Mouse (Mus musculus) myocyte (in vitro differentiated cells): Measurements from ENCODE around the gene Prkg1.

ENCODE experiments used
- CEBPB ChIP-seq: IDR thresholded peaks from 2 replicates; pipeline ENCODE4 v1.6.1; 2011; ENCODE audit warnings: mild to moderate bottlenecking, moderate library complexity; ENCODE audit not compliant: poor library complexity, insufficient read depth, severe bottlenecking
- E2F4 ChIP-seq: IDR thresholded peaks from one replicate; pipeline ENCODE4 v1.6.1; 2011; ENCODE audit warnings: mild to moderate bottlenecking, control low read depth, moderate library complexity; ENCODE audit not compliant: insufficient read depth
- MAX ChIP-seq: IDR thresholded peaks from one replicate; pipeline ENCODE4 v1.6.1; 2011; ENCODE audit warnings: low read depth, mild to moderate bottlenecking, control low read depth
- MYOD1 ChIP-seq, 3 experiments: IDR thresholded peaks; one replicate each; pipeline ENCODE4 v1.6.1; 2011; ENCODE audit warnings: control low read depth in 2 of 3, low read depth in 2 of 3, mild to moderate bottlenecking in 2 of 3, moderate library complexity in 1 of 3; ENCODE audit not compliant: insufficient read length in 2 of 3, control insufficient read depth in 1 of 3
- MYOG ChIP-seq, 3 experiments: IDR thresholded peaks; one replicate each; pipeline ENCODE4 v1.6.1; 2011; ENCODE audit warnings: control low read depth in 2 of 3, low read depth in 2 of 3, mild to moderate bottlenecking in 2 of 3; ENCODE audit not compliant: insufficient read length in 2 of 3, control insufficient read depth in 1 of 3, insufficient read depth in 1 of 3
- POLR2A ChIP-seq: IDR thresholded peaks from one replicate; pipeline ENCODE4 v1.6.1; 2011; ENCODE audit warnings: low read depth, mild to moderate bottlenecking, control low read depth, moderate library complexity; ENCODE audit not compliant: insufficient read length
- POLR2AphosphoS2 ChIP-seq: IDR thresholded peaks from one replicate; pipeline ENCODE4 v1.6.1; 2011; ENCODE audit warnings: low read depth, control low read depth; ENCODE audit not compliant: insufficient read length
- TCF12 ChIP-seq: IDR thresholded peaks from one replicate; pipeline ENCODE4 v1.6.1; 2011; ENCODE audit warnings: mild to moderate bottlenecking, control low read depth; ENCODE audit not compliant: poor library complexity, insufficient read depth, severe bottlenecking
- USF1 ChIP-seq: IDR thresholded peaks from one replicate; pipeline ENCODE4 v1.6.1; 2011; ENCODE audit warnings: low read depth, mild to moderate bottlenecking, control low read depth, moderate library complexity

DNA sequence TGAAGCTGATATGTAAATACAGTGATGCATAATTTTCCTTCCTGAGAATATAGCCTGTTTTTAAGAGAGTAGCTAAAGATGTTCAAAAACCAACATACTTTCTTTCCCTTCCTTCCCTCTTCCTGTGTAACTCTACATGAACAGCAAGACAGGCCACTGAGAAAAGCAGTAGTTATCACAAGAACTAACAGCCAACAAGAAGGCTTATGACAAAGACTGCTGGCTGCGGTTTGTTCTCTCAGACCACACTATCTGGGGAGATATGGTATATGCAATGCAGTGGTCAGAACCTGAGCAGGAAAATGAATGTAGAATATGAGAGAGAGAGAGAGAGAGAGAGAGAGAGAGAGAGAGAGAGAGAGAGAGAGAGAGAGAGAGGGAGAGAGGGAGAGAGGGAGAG is 15.4 kb upstream of the Prkg1 start:
- no peak for TF ChIP-seq MYOD1 (IDR thresholded peaks at IDR 0.05; ENCODE audit: control insufficient read depth in 1 of 3, insufficient read length in 2 of 3, low read depth in 2 of 3)
- TF ChIP-seq TCF12: no peak
- TF ChIP-seq E2F4: no peak
- no peak for TF ChIP-seq MAX
- TF ChIP-seq POLR2A: no peak
- TF ChIP-seq USF1: no peak
- TF ChIP-seq POLR2AphosphoS2: no peak
- TF ChIP-seq CEBPB: no peak
- no peak for TF ChIP-seq MYOG (IDR thresholded peaks at IDR 0.05; ENCODE audit: control insufficient read depth in 1 of 3, insufficient read depth in 1 of 3, insufficient read length in 2 of 3, low read depth in 2 of 3)
